In genomic region chr5:79059805-79060204, GRCm38 (mm10) we compare ENCODE assay signal across 6 mouse cellular contexts.
DNase-seq lines count a peak whose midpoint lies in the region; ATAC-seq and TF ChIP-seq lines count a peak whose summit lies in the region.
"Not testable (repeated sequence)": the region's sequence is repeated elsewhere in the genome, so short reads cannot be mapped to it uniquely, and the experiment has no call there.

No protein-coding gene starts in this region.

- not testable (repeated sequence) for H3K27me3 ChIP-seq in embryonic facial prominence, embryonic 11.5 days (ENCODE audit: control insufficient read depth, insufficient read depth, low read length); lung, postnatal 0 days (replicated peaks; ENCODE audit: insufficient read depth, low read length)

- peak; percentile 50 for DNase-seq in embryo, embryonic 10.5 days (ENCODE audit: low spot score)
- peak; percentile 26 for DNase-seq in embryonic facial prominence, embryonic 11.5 days (ENCODE audit: low spot score)
- peak; percentile 1 for DNase-seq in hindlimb bud, embryonic 11.5 days (ENCODE audit: extremely low spot score, low read depth, low spot score)
- DNase-seq in kidney, postnatal 4 days, result peak; percentile 58 to 59
- peak; percentile 43 for DNase-seq in lung, postnatal 0 days (ENCODE audit: low spot score)
- DNase-seq in lung, postnatal 36 days, result peak; percentile 20

- not testable (repeated sequence) for H3K27ac ChIP-seq in embryonic facial prominence, embryonic 11.5 days (replicated peaks; ENCODE audit: low read depth, low read length); lung, postnatal 0 days (ENCODE audit: low read length)

- not testable (repeated sequence) for H3K9ac ChIP-seq in embryonic facial prominence, embryonic 11.5 days (replicated peaks; ENCODE audit: low read length); lung, postnatal 0 days (replicated peaks; ENCODE audit: low read depth)

- not testable (repeated sequence) for ATAC-seq in embryonic facial prominence, embryonic 11.5 days (replicated peaks; ENCODE audit: insufficient number of reproducible peaks, low FRiP score, low TSS enrichment, low read depth); lung, postnatal 0 days

- H3K4me2 ChIP-seq in embryonic facial prominence, embryonic 11.5 days (ENCODE audit: low read depth, low read length); lung, postnatal 0 days (replicated peaks; ENCODE audit: low read depth, low read length): not testable (repeated sequence)

- H3K9me3 ChIP-seq in embryonic facial prominence, embryonic 11.5 days (replicated peaks; ENCODE audit: control insufficient read depth, low read length); lung, postnatal 0 days (ENCODE audit: low read length): not testable (repeated sequence)

- 17% methylated on average over 2 of the region's 2 CpGs for WGBS in embryonic facial prominence, embryonic 11.5 days
- WGBS in lung, postnatal 0 days, result 51% methylated on average over 2 of the region's 2 CpGs

- not testable (repeated sequence) for H3K36me3 ChIP-seq in embryonic facial prominence, embryonic 11.5 days (replicated peaks; ENCODE audit: control insufficient read depth, insufficient read depth, low read depth, low read length); lung, postnatal 0 days (ENCODE audit: insufficient read depth, low read length)

- not testable (repeated sequence) for TF ChIP-seq CTCF in lung, postnatal 0 days (IDR thresholded peaks at IDR 0.05)

- 0 out of 2 replicates have a peak, but pooled peaks have one; percentile 30 for TF ChIP-seq EP300 in lung, postnatal 0 days (IDR thresholded peaks at IDR 0.05)

- H3K4me3 ChIP-seq in embryonic facial prominence, embryonic 11.5 days (ENCODE audit: low read depth, low read length); lung, postnatal 0 days (ENCODE audit: low read depth, low read length): not testable (repeated sequence)

- H3K4me1 ChIP-seq in embryonic facial prominence, embryonic 11.5 days (ENCODE audit: control insufficient read depth, insufficient read depth, low read length); lung, postnatal 0 days (ENCODE audit: insufficient read depth, low read depth, low read length): not testable (repeated sequence)

Comparison
In these comparisons a context has a peak if more than half of its experiments do, and no peak if none do; other contexts are left out.
1. DNase-seq: peak in every context shown above with its lines; median percentile 58 in kidney, postnatal 4 days; 50 in embryo, embryonic 10.5 days; 43 in lung, postnatal 0 days; 26 in embryonic facial prominence, embryonic 11.5 days; 20 in lung, postnatal 36 days; 1 in hindlimb bud, embryonic 11.5 days.